Mouse (Mus musculus): ENCODE results near the gene Rpl29. TPM values are rescaled to one million over a fixed set of nuclear protein-coding genes. Genes with fewer than 3 reads are reported as not detected.
A peak's percentile ranks its signal among the peaks of the same experiment; 100 is the strongest.

The Rpl29 gene
- polyA plus RNA-seq, 1 experiment: 475 TPM

GRCm38 (mm10) chr9:106470991-106471750, 41.9 kb downstream of the Rpl29 start:
- Histone ChIP-seq H3K27ac (ENCODE audit: insufficient read depth, low read length) (no peak overlapping the region), H3K4me1 (ENCODE audit: control insufficient read depth, insufficient read depth, low read length) (peaks cover 17% of the 10 kb centered on the region), H3K27me3 (ENCODE audit: control insufficient read depth, insufficient read depth, low read length) (no peaks in the 10 kb centered on the region), H3K4me3 (replicated peaks; ENCODE audit: insufficient read depth, low read depth, low read length) (no peak overlapping the region)
- peak; percentile 6 to 11 for DNase-seq
- TF ChIP-seq CTCF (IDR thresholded peaks at IDR 0.05; ENCODE audit: borderline replicate concordance, insufficient read depth, low read depth, low read length) (no peak), POLR2A (IDR thresholded peaks at IDR 0.05; ENCODE audit: borderline replicate concordance, insufficient read depth, low read length) (no peak)
- WGBS: 74% methylated on average over 14 of the region's 14 CpGs

GRCm38 (mm10) chr9:106471892-106472291, 42.6 kb downstream of the Rpl29 start:
- Histone ChIP-seq H3K27me3 (ENCODE audit: control insufficient read depth, insufficient read depth, low read length) (no peaks in the 10 kb centered on the region), H3K4me1 (ENCODE audit: control insufficient read depth, insufficient read depth, low read length) (peaks cover 20% of the 10 kb centered on the region), H3K4me3 (replicated peaks; ENCODE audit: insufficient read depth, low read depth, low read length) (no peak overlapping the region), H3K27ac (ENCODE audit: insufficient read depth, low read length) (no peak overlapping the region)
- 63% methylated on average over 5 of the region's 5 CpGs for WGBS
- TF ChIP-seq CTCF (IDR thresholded peaks at IDR 0.05; ENCODE audit: borderline replicate concordance, insufficient read depth, low read depth, low read length) (no peak), POLR2A (IDR thresholded peaks at IDR 0.05; ENCODE audit: borderline replicate concordance, insufficient read depth, low read length) (no peak)
- DNase-seq: peak; percentile 32 to 55

GRCm38 (mm10) chr9:106472321-106472720, 43.1 kb downstream of the Rpl29 start:
- 79% methylated on average over 4 of the region's 4 CpGs for WGBS
- TF ChIP-seq CTCF (IDR thresholded peaks at IDR 0.05; ENCODE audit: borderline replicate concordance, insufficient read depth, low read depth, low read length) (no peak), POLR2A (IDR thresholded peaks at IDR 0.05; ENCODE audit: borderline replicate concordance, insufficient read depth, low read length) (no peak)
- peaks cover 20% of the 10 kb centered on the region for H3K4me1 ChIP-seq (ENCODE audit: control insufficient read depth, insufficient read depth, low read length)
- H3K27me3 ChIP-seq (ENCODE audit: control insufficient read depth, insufficient read depth, low read length): no peaks in the 10 kb centered on the region
- H3K4me3 ChIP-seq (replicated peaks; ENCODE audit: insufficient read depth, low read depth, low read length): no peak overlapping the region
- DNase-seq: peak; percentile 21 to 24
- peak overlapping the region; percentile 35; the same call in 1 of the 2 replicates for H3K27ac ChIP-seq (ENCODE audit: insufficient read depth, low read length)

GRCm38 (mm10) chr9:106473081-106473752, 44.0 kb downstream of the Rpl29 start:
- H3K4me1 ChIP-seq (ENCODE audit: control insufficient read depth, insufficient read depth, low read length): peaks cover 16% of the 10 kb centered on the region
- TF ChIP-seq CTCF (IDR thresholded peaks at IDR 0.05; ENCODE audit: borderline replicate concordance, insufficient read depth, low read depth, low read length) (no peak), POLR2A (IDR thresholded peaks at IDR 0.05; ENCODE audit: borderline replicate concordance, insufficient read depth, low read length) (no peak)
- H3K4me3 ChIP-seq (replicated peaks; ENCODE audit: insufficient read depth, low read depth, low read length): no peak overlapping the region
- WGBS: 66% methylated on average over 16 of the region's 16 CpGs
- no peaks in the 10 kb centered on the region for H3K27me3 ChIP-seq (ENCODE audit: control insufficient read depth, insufficient read depth, low read length)
- no peak overlapping the region for H3K27ac ChIP-seq (ENCODE audit: insufficient read depth, low read length)
- peak; percentile 30 to 33 for DNase-seq

GRCm38 (mm10) chr9:106473753-106474105, 44.5 kb downstream of the Rpl29 start:
- no peak overlapping the region for H3K4me3 ChIP-seq (replicated peaks; ENCODE audit: insufficient read depth, low read depth, low read length)
- WGBS: 52% methylated on average over 5 of the region's 5 CpGs
- TF ChIP-seq POLR2A (IDR thresholded peaks at IDR 0.05; ENCODE audit: borderline replicate concordance, insufficient read depth, low read length) (no peak), CTCF (IDR thresholded peaks at IDR 0.05; ENCODE audit: borderline replicate concordance, insufficient read depth, low read depth, low read length) (no peak)
- H3K4me1 ChIP-seq (ENCODE audit: control insufficient read depth, insufficient read depth, low read length): peaks cover 16% of the 10 kb centered on the region
- no peaks in the 10 kb centered on the region for H3K27me3 ChIP-seq (ENCODE audit: control insufficient read depth, insufficient read depth, low read length)
- DNase-seq: peak in 1 of 2 experiments; percentile 45
- H3K27ac ChIP-seq (ENCODE audit: insufficient read depth, low read length): no peak overlapping the region

- H3K4me1 ChIP-seq (ENCODE audit: control insufficient read depth, insufficient read depth, low read length): peaks cover 18% of the 10 kb centered on the region
- H3K27ac ChIP-seq (ENCODE audit: insufficient read depth, low read length): no peak overlapping the region
- peak; percentile 79 to 81 for DNase-seq
- 13% methylated on average over 6 of the region's 6 CpGs for WGBS
- H3K4me3 ChIP-seq (replicated peaks; ENCODE audit: insufficient read depth, low read depth, low read length): no peak overlapping the region
- H3K27me3 ChIP-seq (ENCODE audit: control insufficient read depth, insufficient read depth, low read length): no peaks in the 10 kb centered on the region
- 0 out of 2 replicates have a peak, but pooled peaks have one; percentile 24 for TF ChIP-seq POLR2A (IDR thresholded peaks at IDR 0.05; ENCODE audit: borderline replicate concordance, insufficient read depth, low read length)
- TF ChIP-seq CTCF (IDR thresholded peaks at IDR 0.05; ENCODE audit: borderline replicate concordance, insufficient read depth, low read depth, low read length): peak; percentile 68
These were observed 45.2 kb downstream of the Rpl29 start for GRCm38 (mm10) chr9:106474456-106474855.

- DNase-seq: peak in 1 of 2 experiments; percentile 27
- 70% methylated on average over 7 of the region's 7 CpGs for WGBS
- TF ChIP-seq CTCF (IDR thresholded peaks at IDR 0.05; ENCODE audit: borderline replicate concordance, insufficient read depth, low read depth, low read length) (no peak), POLR2A (IDR thresholded peaks at IDR 0.05; ENCODE audit: borderline replicate concordance, insufficient read depth, low read length) (no peak)
- no peak overlapping the region for H3K4me3 ChIP-seq (replicated peaks; ENCODE audit: insufficient read depth, low read depth, low read length)
- H3K27ac ChIP-seq (ENCODE audit: insufficient read depth, low read length): no peak overlapping the region
- H3K27me3 ChIP-seq (ENCODE audit: control insufficient read depth, insufficient read depth, low read length): no peaks in the 10 kb centered on the region
- peaks cover 23% of the 10 kb centered on the region for H3K4me1 ChIP-seq (ENCODE audit: control insufficient read depth, insufficient read depth, low read length)
These were observed 45.8 kb downstream of the Rpl29 start for GRCm38 (mm10) chr9:106475046-106475445.

GRCm38 (mm10) chr9:106475663-106476001, 46.4 kb downstream of the Rpl29 start, which contains the start of gene Rrp9:
Gene Rrp9 (plus strand): TSS chr9:106475963.
- 82% methylated on average over 10 of the region's 10 CpGs for WGBS
- H3K4me3 ChIP-seq (replicated peaks; ENCODE audit: insufficient read depth, low read depth, low read length): peak within 1 kb of the TSS; percentile 43

More at GRCm38 (mm10) chr9:106475663-106476001, 46.4 kb downstream of the Rpl29 start, which contains the start of gene Rrp9:
- peak in 1 of 2 experiments; percentile 21 for DNase-seq
- Histone ChIP-seq H3K4me1 (ENCODE audit: control insufficient read depth, insufficient read depth, low read length) (peaks cover 23% of the 10 kb centered on the region), H3K27ac (ENCODE audit: insufficient read depth, low read length) (peak within 1 kb of the TSS; percentile 41), H3K27me3 (ENCODE audit: control insufficient read depth, insufficient read depth, low read length) (no peaks in the 10 kb centered on the region)
- TF ChIP-seq POLR2A (IDR thresholded peaks at IDR 0.05; ENCODE audit: borderline replicate concordance, insufficient read depth, low read length) (no peak), CTCF (IDR thresholded peaks at IDR 0.05; ENCODE audit: borderline replicate concordance, insufficient read depth, low read depth, low read length) (no peak)
